Mouse (Mus musculus): ENCODE measurements around the gene Elovl3. TPM values are rescaled to one million over a fixed set of nuclear protein-coding genes. Genes with fewer than 3 reads are reported as not detected.

Gene Elovl3
- 0.10 and 0.25 TPM in 2 replicates for polyA plus RNA-seq (2015; fragmentation: Nextera tagmentation; extraction: Ambion mirVana)

GRCm38 (mm10) chr19:46131694-46132525 is at the start of gene Elovl3:
Elovl3 (plus strand) TSS chr19:46131897.

GRCm38 (mm10) chr19:46147511-46148371 is 16.0 kb downstream of the Elovl3 start, which contains the start of gene Pitx3:
Pitx3 (minus strand) TSS chr19:46148326.

DNA sequence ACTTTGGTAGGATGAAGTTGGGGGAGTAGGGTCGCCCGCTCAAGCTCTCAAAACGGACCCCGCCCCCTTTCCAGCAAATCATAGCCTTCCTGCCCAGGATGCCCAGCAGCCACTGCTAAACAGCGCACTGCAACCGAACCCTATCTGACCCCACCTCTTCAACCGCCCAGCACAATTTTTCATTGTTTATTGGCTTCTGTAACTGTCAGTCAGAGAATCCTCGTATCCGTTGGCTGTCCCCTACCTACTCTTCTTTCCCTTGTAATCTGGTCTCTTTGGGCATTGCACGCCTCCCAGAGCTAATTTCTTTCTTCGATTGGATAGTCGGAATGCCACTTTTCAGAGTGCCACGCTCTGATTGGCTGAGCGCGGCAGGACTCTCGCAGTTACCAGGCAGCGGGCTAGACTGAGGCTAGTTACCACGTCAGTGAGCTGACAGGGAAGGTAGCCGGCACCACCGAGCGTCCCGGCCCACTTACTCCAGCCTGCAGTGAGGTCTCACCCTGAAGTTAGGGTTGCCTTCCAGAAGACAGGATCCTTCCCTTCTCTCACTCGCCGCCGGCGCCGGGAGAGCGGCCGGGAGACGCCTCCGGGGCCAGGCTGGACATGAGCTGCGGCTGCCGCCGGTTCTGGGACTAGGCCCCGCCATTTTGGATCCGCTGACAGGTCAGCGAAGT is 20.6 kb downstream of the Elovl3 start, which contains the start of gene Gbf1:
Gbf1 (plus strand) TSS at position 383 of the 677 bp plus-strand sequence.

Other genes starting within 250 kb of the Elovl3 start
- gene Armh3, start 133.4 kb upstream of the Elovl3 start, polyA plus RNA-seq (2015; fragmentation: Nextera tagmentation; extraction: Ambion mirVana) = 4.9 and 7.0 TPM in 2 replicates
- 3.2 and 3.6 TPM in 2 replicates for gene Hps6, start 128.4 kb upstream of the Elovl3 start, polyA plus RNA-seq (2015; fragmentation: Nextera tagmentation; extraction: Ambion mirVana)
- gene Pprc1, start 87.0 kb upstream of the Elovl3 start, polyA plus RNA-seq (2015; fragmentation: Nextera tagmentation; extraction: Ambion mirVana) = 15.5 and 19.1 TPM in 2 replicates
- gene Ldb1, start 86.7 kb upstream of the Elovl3 start, polyA plus RNA-seq (2015; fragmentation: Nextera tagmentation; extraction: Ambion mirVana) = 68.1 and 78.3 TPM in 2 replicates
- 56.7 and 62.2 TPM in 2 replicates for gene Nolc1, start 56.0 kb upstream of the Elovl3 start, polyA plus RNA-seq (2015; fragmentation: Nextera tagmentation; extraction: Ambion mirVana)
- gene Pitx3, start 16.4 kb downstream of the Elovl3 start, polyA plus RNA-seq (2015; fragmentation: Nextera tagmentation; extraction: Ambion mirVana) = 0.34 TPM in 1 of 2 replicates, not detected in the other
- gene Gbf1, start 20.6 kb downstream of the Elovl3 start, polyA plus RNA-seq (2015; fragmentation: Nextera tagmentation; extraction: Ambion mirVana) = 14.4 and 17.6 TPM in 2 replicates
- 5.3 and 6.6 TPM in 2 replicates for gene Nfkb2, start 172.4 kb downstream of the Elovl3 start, polyA plus RNA-seq (2015; fragmentation: Nextera tagmentation; extraction: Ambion mirVana)
- 6.7 and 7.3 TPM in 2 replicates for gene Psd, start 195.3 kb downstream of the Elovl3 start, polyA plus RNA-seq (2015; fragmentation: Nextera tagmentation; extraction: Ambion mirVana)
- 13.3 and 13.4 TPM in 2 replicates for gene Fbxl15, start 196.3 kb downstream of the Elovl3 start, polyA plus RNA-seq (2015; fragmentation: Nextera tagmentation; extraction: Ambion mirVana)
- gene Cuedc2, start 206.8 kb downstream of the Elovl3 start, polyA plus RNA-seq (2015; fragmentation: Nextera tagmentation; extraction: Ambion mirVana) = 106 and 114 TPM in 2 replicates
- 6.4 and 7.9 TPM in 2 replicates for gene Mfsd13a, start 209.2 kb downstream of the Elovl3 start, polyA plus RNA-seq (2015; fragmentation: Nextera tagmentation; extraction: Ambion mirVana)
- gene 2310034G01Rik, start 218.4 kb downstream of the Elovl3 start, polyA plus RNA-seq (2015; fragmentation: Nextera tagmentation; extraction: Ambion mirVana) = 1.0 and 1.3 TPM in 2 replicates

Data from spleen, postnatal 0 days (tissue).